Mouse (Mus musculus) neural tube, embryonic 15.5 days (tissue): Measurements from ENCODE around the gene Adra2a. TPM values are rescaled to one million over a fixed set of nuclear protein-coding genes. Genes with fewer than 3 reads are reported as not detected.

Experiments
- ATAC-seq: fragments of 200-750 bp; cut with Nextera tagmentation; 2 replicates; pipeline ENCODE4 v1.8.0; 2017; ENCODE audit warnings: mild to moderate bottlenecking, moderate TSS enrichment, moderate library complexity; ENCODE audit not compliant: low FRiP score
- H3K27ac ChIP-seq: fragments of 300-500 bp; sonication (generic); replicated peaks from 2 replicates; pipeline ENCODE4 v1.5.1; 2015; ENCODE audit warnings: mild to moderate bottlenecking, inconsistent platforms
- H3K27me3 ChIP-seq: fragments of 300-500 bp; sonication (generic); replicated peaks from 2 replicates; pipeline ENCODE4 v1.6.1; 2015; ENCODE audit warnings: inconsistent platforms
- H3K36me3 ChIP-seq: fragments of 300-500 bp; sonication (generic); 2 replicates; pipeline ENCODE4 v1.6.1; 2015; ENCODE audit warnings: inconsistent platforms
- H3K4me1 ChIP-seq: fragments of 300-500 bp; sonication (generic); 2 replicates; pipeline ENCODE4 v1.6.1; 2015; ENCODE audit warnings: inconsistent platforms
- H3K4me2 ChIP-seq: fragments of 300-500 bp; sonication (generic); 2 replicates; pipeline ENCODE4 v1.6.1; 2015; ENCODE audit warnings: inconsistent platforms, mild to moderate bottlenecking, moderate library complexity
- H3K4me3 ChIP-seq: fragments of 300-500 bp; sonication (generic); replicated peaks from 2 replicates; pipeline ENCODE4 v1.5.1; 2015; ENCODE audit warnings: mild to moderate bottlenecking, inconsistent platforms
- H3K9ac ChIP-seq: fragments of 300-500 bp; sonication (generic); replicated peaks from 2 replicates; pipeline ENCODE4 v1.6.1; 2015; ENCODE audit warnings: mild to moderate bottlenecking, inconsistent platforms
- H3K9me3 ChIP-seq: fragments of 300-500 bp; sonication (generic); replicated peaks from 2 replicates; pipeline ENCODE4 v1.6.1; 2016; ENCODE audit warnings: inconsistent platforms
- WGBS: fragments of 180-500 bp; shearing (Covaris S2); methylation state at CpG from one replicate; pipeline ENCODE4 v1.1.7; 2015; ENCODE audit warnings: mixed read lengths; 5-methylcytosine and 5-hydroxymethylcytosine counted together
- polyA plus RNA-seq: library from polyadenylated mRNA; unstranded; fragments of >200 nt; fragmentation: Nextera tagmentation; extraction: Ambion mirVana; gene quantifications from 2 replicates; pipeline ENCODE4 v1.2.1, GENCODE M21; 2015

Adra2a gene
- 3.9 and 4.6 TPM in 2 replicates for polyA plus RNA-seq

- Histone ChIP-seq H3K9me3 (no peaks in the 10 kb centered on the region), H3K4me1 (peaks cover 42% of the 10 kb centered on the region), H3K36me3 (no peaks in the 10 kb centered on the region), H3K9ac (peak within 1 kb of the TSS; percentile 81), H3K27me3 (peaks cover 9% of the 10 kb centered on the region; the same call in 1 of the 2 replicates), H3K4me2 (peak within 1 kb of the TSS; percentile 100), H3K4me3 (peak within 1 kb of the TSS; percentile 70), H3K27ac (peak within 1 kb of the TSS; percentile 86)
- ATAC-seq, result no peak
- 76% methylated on average over 5 of the region's 5 CpGs for WGBS
Observed at GRCm38 (mm10) chr19:54043851-54044250, at the start of gene Adra2a. Adra2a (plus strand) TSS chr19:54044151.

DNA sequence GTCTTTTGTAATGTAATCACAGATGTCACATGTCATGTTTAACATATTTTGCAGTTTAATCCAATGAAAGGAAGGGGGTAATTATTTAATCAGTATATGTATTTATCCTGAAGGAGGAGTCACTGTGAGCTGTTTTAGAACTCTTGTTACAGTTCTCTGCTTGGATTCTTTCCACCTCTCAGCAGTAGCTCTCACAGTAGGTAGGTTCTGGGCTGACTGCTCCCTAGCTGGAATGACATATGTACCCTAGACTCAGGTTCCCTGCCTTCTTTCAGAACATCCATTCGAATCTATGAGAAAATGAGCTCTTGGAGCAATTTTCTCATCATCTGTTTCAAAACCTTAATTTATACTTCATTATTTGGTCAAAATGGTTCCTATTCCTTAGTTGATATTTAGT lies 49.7 kb upstream of the Adra2a start:
- no peak for ATAC-seq
- Histone ChIP-seq H3K27me3 (no peaks in the 10 kb centered on the region), H3K4me1 (no peaks in the 10 kb centered on the region), H3K9me3 (no peaks in the 10 kb centered on the region), H3K27ac (no peak overlapping the region), H3K36me3 (no peaks in the 10 kb centered on the region), H3K4me2 (no peak overlapping the region), H3K4me3 (no peak overlapping the region), H3K9ac (no peak overlapping the region)
- WGBS, result 88% methylated on average over 1 of the region's 1 CpGs

GRCm38 (mm10) chr19:54010973-54011372 lies 33.0 kb upstream of the Adra2a start:
- no peak overlapping the region for H3K4me3 ChIP-seq
- no peak overlapping the region for H3K4me2 ChIP-seq
- no peaks in the 10 kb centered on the region for H3K36me3 ChIP-seq
- H3K9me3 ChIP-seq, result no peaks in the 10 kb centered on the region
- no peaks in the 10 kb centered on the region for H3K4me1 ChIP-seq
- no peak overlapping the region for H3K27ac ChIP-seq
- H3K9ac ChIP-seq, result no peak overlapping the region
- no peaks in the 10 kb centered on the region for H3K27me3 ChIP-seq
- WGBS, result 63% methylated on average over 4 of the region's 4 CpGs
- ATAC-seq, result no peak

DNA sequence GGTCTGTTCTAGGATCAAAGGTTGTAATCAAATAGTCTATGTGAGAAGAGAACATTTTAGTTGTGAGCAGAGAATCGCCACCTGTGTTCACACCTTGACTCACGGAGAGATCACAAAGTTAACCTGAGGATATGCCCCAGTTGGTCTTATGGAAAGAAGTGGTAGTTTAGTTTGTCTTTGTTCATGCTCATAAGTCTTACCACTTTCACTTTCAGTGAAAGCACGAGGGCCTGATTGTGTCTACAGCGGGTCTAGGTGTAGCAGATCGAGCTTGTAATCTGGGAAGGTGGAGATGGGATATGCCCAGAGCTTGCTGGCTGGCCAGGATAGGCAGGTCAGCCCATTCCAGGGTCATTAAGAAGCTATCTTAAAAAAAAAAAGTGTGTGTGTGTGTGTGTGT lies 29.0 kb upstream of the Adra2a start:
- Histone ChIP-seq H3K27ac (no peak overlapping the region), H3K4me1 (0 out of 2 replicates have a peak, but pooled peaks cover 3% of the 10 kb centered on the region), H3K36me3 (no peaks in the 10 kb centered on the region), H3K4me2 (no peak overlapping the region), H3K27me3 (no peaks in the 10 kb centered on the region), H3K4me3 (no peak overlapping the region), H3K9me3 (no peaks in the 10 kb centered on the region), H3K9ac (no peak overlapping the region)
- no peak for ATAC-seq
- WGBS, result 96% methylated on average over 5 of the region's 5 CpGs

DNA sequence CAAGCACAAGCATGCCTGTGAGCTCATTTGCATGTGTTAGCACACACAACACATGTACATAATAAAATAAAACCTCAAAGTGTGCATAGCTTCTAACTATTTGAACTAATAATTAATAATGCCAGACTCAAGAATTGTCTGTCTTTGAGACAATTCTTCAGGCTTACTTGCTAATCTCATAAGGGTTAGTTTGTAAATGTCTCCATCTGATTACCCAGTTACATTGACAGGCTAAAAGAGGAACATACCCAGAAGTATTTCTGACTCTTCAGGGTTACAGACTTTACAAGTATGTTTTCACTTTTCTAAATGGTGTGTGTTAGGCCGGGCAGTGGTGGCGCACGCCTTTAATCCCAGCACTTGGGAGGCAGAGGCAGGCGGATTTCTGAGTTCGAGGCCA lies 28.4 kb upstream of the Adra2a start:
- H3K9ac ChIP-seq, result no peak overlapping the region
- 97% methylated on average over 5 of the region's 5 CpGs for WGBS

GRCm38 (mm10) chr19:54035100-54035499 lies 8.9 kb upstream of the Adra2a start:
- Histone ChIP-seq H3K27ac (no peak overlapping the region), H3K9me3 (no peaks in the 10 kb centered on the region), H3K36me3 (peaks cover 27% of the 10 kb centered on the region), H3K4me2 (no peak overlapping the region), H3K4me1 (no peaks in the 10 kb centered on the region), H3K27me3 (no peaks in the 10 kb centered on the region), H3K9ac (no peak overlapping the region), H3K4me3 (no peak overlapping the region)
- no peak for ATAC-seq
- WGBS, result 81% methylated on average over 6 of the region's 6 CpGs

More for the DNA sequence above, 28.4 kb upstream of the Adra2a start:
- no peak for ATAC-seq
- 0 out of 2 replicates have a peak, but pooled peaks cover 3% of the 10 kb centered on the region for H3K4me1 ChIP-seq
- no peak overlapping the region for H3K4me3 ChIP-seq
- no peaks in the 10 kb centered on the region for H3K27me3 ChIP-seq
- no peaks in the 10 kb centered on the region for H3K36me3 ChIP-seq
- H3K27ac ChIP-seq, result no peak overlapping the region
- H3K9me3 ChIP-seq, result no peaks in the 10 kb centered on the region
- no peak overlapping the region for H3K4me2 ChIP-seq

DNA sequence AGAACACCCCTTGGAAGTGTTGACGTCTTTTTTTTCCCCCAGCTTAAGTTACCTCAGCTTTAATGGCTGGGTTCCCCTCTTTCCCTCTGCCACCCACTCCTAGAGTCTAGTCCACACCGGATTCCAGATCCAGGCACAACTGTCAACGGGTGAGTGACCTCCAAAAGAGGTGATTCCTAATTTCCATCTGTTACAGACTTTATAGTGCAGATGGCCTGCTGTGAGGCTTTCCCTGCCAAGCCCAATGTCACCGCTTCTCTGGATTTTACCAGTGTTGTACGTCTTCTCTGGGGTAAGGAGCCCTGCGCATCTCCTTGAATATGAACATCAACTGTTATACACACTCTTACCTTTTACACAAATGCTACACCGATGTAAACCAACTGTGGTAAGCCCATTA lies 4.5 kb upstream of the Adra2a start:
- peaks cover under 1% of the 10 kb centered on the region; the same call in 1 of the 2 replicates for H3K4me1 ChIP-seq
- WGBS, result 69% methylated on average over 7 of the region's 7 CpGs
- no peaks in the 10 kb centered on the region for H3K27me3 ChIP-seq
- no peak overlapping the region for H3K9ac ChIP-seq
- no peaks in the 10 kb centered on the region for H3K9me3 ChIP-seq
- no peak overlapping the region for H3K4me3 ChIP-seq
- peaks cover 9% of the 10 kb centered on the region; the same call in 1 of the 2 replicates for H3K36me3 ChIP-seq
- no peak for ATAC-seq
- H3K4me2 ChIP-seq, result no peak overlapping the region
- no peak overlapping the region for H3K27ac ChIP-seq

DNA sequence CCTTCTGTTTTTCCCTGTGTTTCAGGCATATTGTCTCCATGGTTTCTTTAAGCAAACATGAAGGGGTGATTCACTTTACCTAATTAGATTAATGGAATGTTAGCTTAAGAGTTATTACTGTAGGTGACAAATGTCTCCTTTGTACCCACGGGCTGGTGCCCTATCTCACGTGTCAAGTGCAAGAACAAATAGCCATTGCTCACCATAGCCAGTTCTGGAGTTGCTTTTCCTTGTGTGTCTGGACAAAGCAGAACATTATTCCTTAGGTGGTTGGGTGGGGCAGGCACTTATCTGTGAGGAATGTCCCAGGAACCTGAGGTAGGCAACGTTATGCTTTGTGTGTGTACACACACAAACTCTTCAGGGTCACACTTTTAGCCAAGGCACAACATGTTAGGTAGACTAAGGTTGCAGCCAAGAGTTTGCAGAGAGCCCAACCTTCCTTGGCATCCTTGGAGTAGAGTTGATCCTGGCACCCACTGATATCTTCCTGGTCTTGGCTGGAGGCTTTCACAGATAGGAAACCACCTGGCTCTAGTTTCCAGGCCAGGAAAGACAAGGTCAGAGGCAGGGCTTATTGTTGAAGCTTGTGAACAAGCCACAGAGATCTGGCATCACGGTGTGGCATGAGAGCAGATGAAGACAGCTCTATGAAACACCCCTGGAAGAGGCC lies 3.5 kb upstream of the Adra2a start:
- peaks cover 8% of the 10 kb centered on the region for H3K4me1 ChIP-seq
- ATAC-seq, result no peak
- no peak overlapping the region for H3K9ac ChIP-seq
- no peaks in the 10 kb centered on the region for H3K9me3 ChIP-seq
- 54% methylated on average over 4 of the region's 4 CpGs for WGBS
- H3K4me2 ChIP-seq, result peak overlapping the region; percentile 11; the same call in 1 of the 2 replicates
- H3K36me3 ChIP-seq, result peaks cover 9% of the 10 kb centered on the region; the same call in 1 of the 2 replicates
- no peak overlapping the region for H3K27ac ChIP-seq
- H3K27me3 ChIP-seq, result no peaks in the 10 kb centered on the region
- no peak overlapping the region for H3K4me3 ChIP-seq

DNA sequence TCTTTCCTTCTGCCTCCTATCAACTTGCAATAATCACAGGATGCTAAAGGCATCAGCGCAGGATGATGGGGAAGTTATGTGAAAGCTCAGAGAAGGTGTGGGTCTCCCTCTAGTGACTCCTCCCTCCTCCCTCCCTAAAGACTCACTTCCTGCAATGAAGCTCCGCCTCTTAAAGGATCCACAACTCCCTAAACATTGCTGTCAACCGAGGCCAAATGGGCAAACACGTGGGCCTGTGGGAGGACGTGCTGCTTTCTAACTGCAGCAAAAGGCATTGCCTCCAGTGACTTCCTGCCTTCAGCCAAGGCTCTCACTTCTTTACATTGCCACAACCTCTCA lies 3.0 kb upstream of the Adra2a start:
- Histone ChIP-seq H3K9me3 (no peaks in the 10 kb centered on the region), H3K4me2 (peak overlapping the region; percentile 11; the same call in 1 of the 2 replicates), H3K36me3 (peaks cover 6% of the 10 kb centered on the region; the same call in 1 of the 2 replicates), H3K27me3 (no peaks in the 10 kb centered on the region), H3K27ac (no peak overlapping the region), H3K4me1 (peaks cover 13% of the 10 kb centered on the region), H3K4me3 (no peak overlapping the region), H3K9ac (no peak overlapping the region)
- WGBS, result 33% methylated on average over 5 of the region's 5 CpGs
- no peak for ATAC-seq

DNA sequence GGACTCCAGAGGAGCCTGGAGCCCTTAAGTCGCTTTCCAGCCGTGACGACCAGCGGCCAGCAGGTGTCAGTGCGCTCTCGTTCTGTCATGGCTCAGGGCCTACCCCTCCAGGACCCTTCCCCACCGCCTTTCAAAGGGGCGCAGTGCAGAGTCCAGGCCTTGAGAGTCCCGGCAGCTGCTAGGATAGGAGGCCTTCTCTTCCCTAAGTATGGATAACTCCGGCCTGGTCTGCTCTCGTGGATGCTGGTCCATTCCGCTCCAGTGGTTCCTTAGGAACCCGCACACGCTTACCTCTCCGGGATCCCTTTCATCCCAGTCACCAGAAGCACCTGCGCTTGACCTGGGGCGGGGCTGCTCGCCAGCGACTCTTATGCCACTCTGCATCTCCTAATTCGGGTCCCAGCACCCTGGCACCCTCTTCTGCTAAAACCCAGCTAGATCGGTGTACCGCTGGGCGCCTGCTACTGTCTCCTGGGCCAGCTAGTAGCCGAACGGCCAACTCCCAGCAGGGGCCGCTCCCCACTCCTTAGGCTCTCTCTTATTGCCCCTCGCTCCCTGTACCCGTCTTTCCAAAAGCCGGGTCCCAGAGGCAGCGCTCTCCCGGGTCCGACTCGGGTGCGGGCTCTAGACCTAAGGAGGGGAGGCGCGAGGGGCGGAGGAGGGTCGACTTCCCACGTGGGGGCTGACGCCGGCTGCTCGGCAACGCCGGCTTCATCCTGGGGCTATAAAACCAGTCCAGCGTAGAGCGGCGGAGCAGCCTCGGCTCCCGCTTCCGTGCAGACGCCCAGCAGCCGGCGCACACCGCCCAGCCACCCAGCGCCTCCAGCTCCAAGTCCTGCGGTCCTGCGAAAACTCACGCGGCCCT lies 788 bp downstream of the Adra2a start:
- ATAC-seq, result peak; percentile 89
- peak overlapping the region; percentile 100 for H3K4me2 ChIP-seq
- peak overlapping the region; percentile 81 for H3K9ac ChIP-seq
- no peaks in the 10 kb centered on the region for H3K9me3 ChIP-seq
- under 1% methylated on average over 59 of the region's 59 CpGs for WGBS
- no peaks in the 10 kb centered on the region for H3K36me3 ChIP-seq
- H3K27ac ChIP-seq, result peak overlapping the region; percentile 86
- H3K4me1 ChIP-seq, result peaks cover 48% of the 10 kb centered on the region
- H3K4me3 ChIP-seq, result peak overlapping the region; percentile 70
- peaks cover 18% of the 10 kb centered on the region for H3K27me3 ChIP-seq

DNA sequence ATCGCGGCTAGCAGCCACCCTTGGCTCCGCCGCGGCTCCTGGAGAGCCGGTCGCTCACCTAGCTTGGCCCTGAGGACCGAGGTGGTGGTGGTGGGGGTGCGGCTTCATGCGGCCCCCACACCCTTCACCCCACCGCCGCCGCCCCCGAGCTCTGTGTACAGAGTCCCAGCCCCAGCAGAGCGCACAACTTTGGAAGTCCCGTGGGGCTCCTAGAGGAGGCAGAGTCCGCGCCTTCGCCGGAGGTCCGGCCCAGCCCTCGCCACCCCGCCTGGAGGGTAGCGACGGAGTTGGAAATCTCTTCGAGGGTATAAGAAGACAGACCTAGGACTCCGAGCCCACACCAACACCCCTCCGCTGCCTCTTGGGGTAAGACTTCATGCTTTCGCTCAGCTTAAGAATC lies 1.5 kb downstream of the Adra2a start:
- H3K4me2 ChIP-seq, result peak overlapping the region; percentile 100
- peaks cover 20% of the 10 kb centered on the region for H3K27me3 ChIP-seq
- H3K4me1 ChIP-seq, result peaks cover 48% of the 10 kb centered on the region
- peak overlapping the region; percentile 70 for H3K4me3 ChIP-seq
- 2% methylated on average over 29 of the region's 29 CpGs for whole genome bisulfite sequencing
- peak overlapping the region; percentile 81 for H3K9ac ChIP-seq
- no peaks in the 10 kb centered on the region for H3K9me3 ChIP-seq
- no peaks in the 10 kb centered on the region for H3K36me3 ChIP-seq
- ATAC-seq, result peak; percentile 6; the same call in 1 of the 2 replicates
- H3K27ac ChIP-seq, result peak overlapping the region; percentile 86
